Mouse (Mus musculus) cerebellum, adult 2 months (tissue): Measurements from ENCODE around the gene Nudt15.

Experiments used
- CTCF ChIP-seq: fragments of 200-500 bp; IDR thresholded peaks from 2 replicates; pipeline ENCODE4 v1.5.1; 2011; ENCODE audit warnings: low read depth, mild to moderate bottlenecking, control low read depth, low read length, moderate library complexity, borderline replicate concordance; ENCODE audit not compliant: insufficient read depth
- POLR2A ChIP-seq: fragments of 200-500 bp; IDR thresholded peaks from 2 replicates; pipeline ENCODE4 v1.6.1; 2011; ENCODE audit warnings: low read length, control low read depth, borderline replicate concordance; ENCODE audit not compliant: insufficient read depth

DNA sequence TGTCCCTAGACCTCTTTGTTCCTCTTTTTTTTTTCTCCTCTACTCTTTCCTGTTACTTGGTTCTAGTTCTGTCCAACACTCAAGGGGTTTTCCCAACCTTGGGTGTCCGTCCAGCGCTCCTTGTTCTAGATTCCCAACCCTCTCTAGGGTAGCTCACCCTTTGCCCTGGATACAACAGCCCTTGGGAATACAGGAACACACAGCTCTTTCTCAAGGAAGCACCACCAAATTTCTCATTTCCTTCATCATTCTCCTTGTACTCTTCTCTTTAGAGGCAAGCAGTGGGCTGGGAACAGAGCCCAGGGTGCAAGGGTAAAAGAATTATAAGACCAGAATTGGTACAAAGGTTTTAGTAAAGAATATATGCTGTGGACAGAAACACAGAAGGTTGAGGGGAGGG is 12.4 kb downstream of the Nudt15 start:
- no peak for TF ChIP-seq CTCF
- no peak for TF ChIP-seq POLR2A
